Mouse (Mus musculus) cortical plate, adult 2 months (tissue): ENCODE data around the gene Nkx6-1. TPM values are rescaled to one million over a fixed set of nuclear protein-coding genes. Genes with fewer than 3 reads are reported as not detected.

ENCODE experiments used
- H3K27ac ChIP-seq: fragments of 200-500 bp; 2 replicates; pipeline ENCODE4 v1.5.1; 2012; ENCODE audit warnings: low read length, control low read depth, inconsistent platforms; ENCODE audit not compliant: insufficient read depth
- H3K4me1 ChIP-seq: fragments of 200-500 bp; 2 replicates; pipeline ENCODE4 v1.6.1; 2011; ENCODE audit warnings: low read length; ENCODE audit not compliant: control insufficient read depth, insufficient read depth
- H3K4me3 ChIP-seq: fragments of 200-500 bp; 2 replicates; pipeline ENCODE4 v1.5.1; 2011; ENCODE audit warnings: mild to moderate bottlenecking, low read length, control low read depth; ENCODE audit not compliant: insufficient read depth
- CTCF ChIP-seq: fragments of 200-500 bp; IDR thresholded peaks from 2 replicates; pipeline ENCODE4 v1.5.1; 2011; ENCODE audit warnings: mild to moderate bottlenecking, control low read depth, low read length; ENCODE audit not compliant: insufficient read depth; ENCODE audit errors: extremely low read depth
- POLR2A ChIP-seq: fragments of 200-500 bp; IDR thresholded peaks from 2 replicates; pipeline ENCODE4 v1.6.1; 2011; ENCODE audit warnings: mild to moderate bottlenecking, low read length, control low read depth; ENCODE audit not compliant: insufficient read depth; ENCODE audit errors: extremely low read depth
- polyA plus RNA-seq: library from polyadenylated mRNA; depleted of rRNA; stranded (reverse); fragments of >200 nt; gene quantifications from 2 replicates; pipeline ENCODE4 v1.2.3, GENCODE M21; 2012

Nkx6-1 gene
- polyA plus RNA-seq, 1 experiment: 0.15 TPM

DNA sequence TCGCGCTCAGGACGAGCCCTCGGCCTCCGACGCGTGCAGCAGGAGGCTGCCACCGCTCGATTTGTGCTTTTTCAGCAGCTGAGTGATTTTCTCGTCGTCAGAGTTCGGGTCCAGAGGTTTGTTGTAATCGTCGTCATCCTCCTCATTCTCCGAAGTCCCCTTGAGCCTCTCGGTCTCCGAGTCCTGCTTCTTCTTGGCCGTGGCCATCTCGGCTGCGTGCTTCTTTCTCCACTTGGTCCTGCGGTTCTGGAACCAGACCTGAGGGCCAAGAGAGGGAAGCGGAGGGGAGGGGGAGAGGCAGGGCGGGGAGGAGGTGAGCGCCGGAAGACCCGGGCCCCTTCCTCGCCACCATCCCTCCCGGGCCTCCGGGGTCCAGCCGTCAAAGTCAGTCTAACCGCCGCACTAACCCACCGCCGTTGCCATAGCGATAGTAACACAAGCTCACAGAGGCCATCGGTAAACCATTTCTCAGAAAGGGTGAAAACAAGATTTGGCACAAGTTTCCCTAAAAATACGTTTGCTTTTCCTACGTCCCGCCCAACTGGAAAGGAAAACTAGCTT is 5.3 kb downstream of the Nkx6-1 start:
- no peak overlapping the region for H3K4me3 ChIP-seq
- H3K27ac ChIP-seq: no peak overlapping the region
- no peak for TF ChIP-seq POLR2A
- TF ChIP-seq CTCF: no peak
- H3K4me1 ChIP-seq: no peaks in the 10 kb centered on the region

DNA sequence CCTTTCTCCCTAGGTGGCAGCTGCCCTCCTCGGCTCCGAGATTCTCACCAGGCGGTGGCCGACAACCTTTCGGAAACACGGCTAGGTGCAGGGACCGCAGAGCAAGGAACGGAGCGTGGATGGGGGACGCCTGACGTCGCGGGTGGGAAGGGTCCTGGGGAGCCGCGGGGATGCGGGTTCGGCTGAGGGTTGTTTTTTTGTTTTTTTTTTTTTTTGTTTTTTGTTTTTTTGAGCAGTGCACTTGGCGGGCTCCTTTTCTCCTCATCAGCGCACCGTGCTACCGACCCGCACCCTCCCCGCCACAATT is 5.9 kb downstream of the Nkx6-1 start:
- Histone ChIP-seq H3K4me3 (no peak overlapping the region), H3K27ac (no peak overlapping the region), H3K4me1 (no peaks in the 10 kb centered on the region)
- TF ChIP-seq POLR2A: no peak
- no peak for TF ChIP-seq CTCF

DNA sequence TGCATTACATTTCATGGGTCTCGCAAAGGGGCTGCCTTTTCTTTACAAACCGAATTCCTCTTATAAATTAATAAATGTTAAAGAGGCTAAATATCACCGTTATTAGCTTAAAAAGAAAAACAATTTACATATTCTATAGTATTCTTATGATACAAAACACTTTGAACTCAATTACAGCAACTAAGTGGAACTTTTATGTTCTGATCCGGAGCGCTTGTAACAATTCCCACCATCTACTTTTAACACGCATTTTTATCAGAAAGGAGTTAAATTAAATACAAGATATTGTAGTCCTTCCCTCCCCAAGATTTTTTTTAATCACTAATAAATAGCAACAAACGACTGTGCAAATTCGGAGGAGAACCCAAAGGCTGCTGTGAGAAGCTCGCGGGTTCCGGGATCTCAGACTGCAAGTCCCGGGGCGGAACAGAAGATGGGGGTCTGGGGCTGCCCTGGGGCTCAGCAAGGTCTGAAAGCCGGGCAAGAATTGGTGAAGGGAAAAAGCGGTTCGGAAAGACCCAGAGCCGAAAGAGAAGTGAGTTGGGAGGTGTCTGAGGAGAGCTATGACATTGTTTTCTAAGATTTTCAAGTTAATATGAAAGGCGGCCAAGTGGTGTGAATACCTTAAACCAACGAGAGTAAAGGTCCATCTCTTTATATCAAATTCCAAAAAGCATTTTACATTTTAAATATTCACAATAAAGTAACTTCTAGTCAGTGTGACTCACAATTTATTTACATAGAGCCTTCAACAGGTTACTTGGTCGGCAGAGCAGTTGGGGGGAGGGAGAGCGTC is 6.4 kb downstream of the Nkx6-1 start:
- TF ChIP-seq CTCF: no peak
- no peak for TF ChIP-seq POLR2A
- Histone ChIP-seq H3K4me3 (no peak overlapping the region), H3K4me1 (no peaks in the 10 kb centered on the region), H3K27ac (no peak overlapping the region)

DNA sequence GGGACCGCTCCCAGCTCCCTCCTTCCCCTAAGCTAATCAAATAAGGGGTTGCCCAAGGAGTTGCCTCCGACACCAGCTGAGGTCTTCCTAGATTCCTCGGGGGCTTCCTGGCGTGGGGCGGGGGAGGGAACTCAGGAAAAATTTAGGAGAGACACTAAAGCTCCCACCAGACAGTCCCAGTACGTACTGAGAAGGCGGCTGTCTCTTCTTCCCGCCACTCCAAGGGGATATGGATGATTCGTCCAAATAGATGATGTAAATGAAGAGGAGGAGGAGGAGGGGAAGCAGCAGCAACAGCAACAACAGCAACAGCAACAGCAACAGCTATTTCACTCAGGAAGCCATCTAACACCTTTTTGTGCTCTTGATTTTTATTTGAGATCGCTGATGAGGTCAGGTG is 7.1 kb downstream of the Nkx6-1 start:
- TF ChIP-seq CTCF: no peak
- H3K4me3 ChIP-seq: no peak overlapping the region
- no peaks in the 10 kb centered on the region for H3K4me1 ChIP-seq
- no peak overlapping the region for H3K27ac ChIP-seq

DNA sequence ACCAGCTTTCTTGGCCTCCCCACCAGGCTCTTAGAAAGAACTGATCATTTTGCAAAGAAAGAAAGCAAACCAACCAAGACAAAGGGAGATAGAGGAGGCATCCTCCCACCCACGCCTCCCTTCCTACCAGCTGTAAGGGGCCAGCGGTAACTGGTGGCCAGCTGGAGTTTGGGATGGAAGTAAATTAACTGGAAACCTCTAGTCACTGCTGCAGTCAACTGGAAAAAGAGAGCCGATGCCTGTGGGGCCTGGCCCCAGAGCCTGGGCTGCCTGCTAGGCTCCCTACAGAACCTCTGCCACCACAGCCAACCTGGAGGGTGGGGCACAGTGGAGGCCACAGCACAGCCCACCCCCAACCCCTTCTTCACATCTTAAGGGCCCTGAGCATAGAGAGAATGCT is 8.7 kb downstream of the Nkx6-1 start:
- TF ChIP-seq POLR2A (no peak), CTCF (no peak)
- no peaks in the 10 kb centered on the region for H3K4me1 ChIP-seq
- H3K4me3 ChIP-seq: no peak overlapping the region
- no peak overlapping the region for H3K27ac ChIP-seq

DNA sequence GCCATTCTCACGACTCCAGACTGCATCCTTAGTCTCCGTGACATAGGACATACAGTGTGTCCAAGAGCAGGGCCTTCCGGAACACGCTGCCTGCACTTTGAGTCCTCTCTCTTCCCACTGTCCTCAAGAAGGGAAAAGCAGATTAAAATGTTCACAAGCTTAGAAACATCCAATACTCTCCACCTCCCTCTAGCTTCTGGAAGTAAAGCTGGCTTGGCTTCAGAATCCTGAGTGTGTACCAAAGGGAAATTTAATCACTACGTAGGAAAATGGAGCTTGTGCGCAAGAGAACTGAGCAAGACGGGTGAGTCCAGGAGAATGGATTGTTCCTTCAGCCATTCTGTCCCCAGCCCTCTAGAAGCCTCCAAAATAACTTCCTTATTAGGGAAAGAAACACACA is 9.4 kb downstream of the Nkx6-1 start:
- no peak overlapping the region for H3K27ac ChIP-seq
- TF ChIP-seq CTCF (no peak), POLR2A (no peak)
- H3K4me1 ChIP-seq: no peaks in the 10 kb centered on the region
- no peak overlapping the region for H3K4me3 ChIP-seq

DNA sequence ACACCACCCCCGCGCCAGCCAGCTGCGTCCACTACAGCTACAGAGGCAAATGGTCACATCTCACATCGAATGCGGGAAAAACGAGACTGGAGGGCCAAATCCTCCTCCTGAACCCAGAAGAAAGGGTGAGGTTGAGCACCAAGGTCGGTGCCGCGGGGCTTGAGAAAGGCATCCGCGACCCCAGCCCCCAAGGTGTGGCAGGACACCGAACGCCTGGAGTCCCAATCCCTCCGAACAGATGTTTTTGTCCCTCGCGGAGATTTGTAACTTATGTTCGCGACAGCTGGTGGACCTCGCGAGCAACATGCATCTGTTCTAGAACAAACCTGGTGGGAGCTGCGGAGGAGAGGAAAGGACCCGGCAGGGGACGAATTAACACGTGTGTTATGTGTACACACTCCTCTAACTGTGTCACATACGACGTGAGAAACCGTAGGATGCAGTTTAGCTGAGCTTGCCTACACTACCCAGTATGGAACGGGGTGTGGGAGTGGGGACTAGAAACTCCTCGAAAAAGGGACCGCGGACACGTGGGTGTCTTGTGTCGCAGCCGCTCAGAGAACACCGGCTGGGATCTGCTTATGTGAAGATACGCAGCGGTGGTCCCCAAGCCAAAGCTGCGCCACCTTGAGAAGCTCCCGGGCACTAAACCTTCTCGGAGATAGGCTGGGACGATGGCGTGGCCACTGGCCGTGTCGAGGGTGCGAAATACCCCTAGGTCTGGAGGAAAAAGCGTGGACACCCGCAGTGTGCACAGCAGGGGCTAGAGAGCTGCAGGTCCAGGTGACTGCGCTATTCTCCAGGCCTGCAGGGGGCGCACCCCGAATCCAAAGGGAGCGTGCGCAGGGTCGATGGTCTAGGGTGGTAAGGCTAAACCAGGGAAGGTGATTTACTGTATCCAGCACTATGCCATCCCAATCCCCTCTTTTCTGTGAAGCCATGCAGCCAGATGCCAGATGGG is 16.8 kb downstream of the Nkx6-1 start:
- Histone ChIP-seq H3K4me1 (no peaks in the 10 kb centered on the region), H3K27ac (no peak overlapping the region), H3K4me3 (no peak overlapping the region)
- TF ChIP-seq POLR2A: no peak

DNA sequence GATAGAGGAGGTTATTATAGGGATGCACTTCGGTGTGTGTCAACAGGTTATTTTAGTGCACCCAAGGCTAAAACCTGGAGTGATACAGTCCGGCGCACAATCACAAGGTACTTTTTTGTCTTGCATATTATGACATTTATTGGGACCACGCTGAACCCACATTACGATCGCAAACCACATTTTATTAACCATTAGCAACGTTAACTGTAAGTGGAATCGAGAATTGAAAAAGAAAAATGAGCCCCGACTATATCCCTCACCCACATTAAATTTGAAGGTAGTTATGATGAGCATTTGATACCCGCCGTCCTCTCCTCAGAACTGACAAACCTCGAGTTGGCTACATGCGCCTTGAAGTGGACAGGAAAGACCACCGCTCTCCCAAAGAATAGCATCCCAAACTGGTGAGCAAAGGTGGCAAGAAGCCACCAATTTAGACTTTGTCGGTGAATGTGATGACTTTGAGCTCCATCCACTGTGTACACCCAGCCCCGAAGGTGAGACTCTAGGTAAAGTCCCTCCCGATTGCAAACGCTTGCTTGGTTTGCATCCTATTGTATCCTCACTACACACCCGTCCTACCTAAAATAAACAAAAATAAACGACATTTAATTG is 17.7 kb downstream of the Nkx6-1 start:
- no peak for TF ChIP-seq POLR2A
- TF ChIP-seq CTCF: no peak
- H3K4me1 ChIP-seq: no peaks in the 10 kb centered on the region

DNA sequence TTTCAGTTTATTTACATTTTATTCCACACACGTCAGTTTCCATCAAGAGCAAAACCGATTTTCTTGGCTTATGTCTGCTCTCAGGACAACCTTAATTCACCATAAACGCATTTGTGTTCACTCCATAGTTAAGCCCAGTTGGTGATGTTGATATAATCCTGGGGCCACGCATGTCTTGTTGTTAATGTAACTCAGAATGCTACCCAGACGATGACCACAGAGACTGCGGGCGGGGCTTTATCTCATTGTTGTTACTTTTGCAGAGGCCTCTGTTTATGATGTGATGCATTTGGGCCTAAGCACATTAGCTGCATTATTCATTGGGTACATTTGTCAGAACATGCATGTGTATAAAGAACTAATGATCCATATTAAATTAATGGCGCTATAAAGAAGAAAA is 19.7 kb downstream of the Nkx6-1 start:
- Histone ChIP-seq H3K27ac (no peak overlapping the region), H3K4me3 (no peak overlapping the region), H3K4me1 (no peaks in the 10 kb centered on the region)
- no peak for TF ChIP-seq CTCF
- TF ChIP-seq POLR2A: no peak

More for the DNA sequence above, 17.7 kb downstream of the Nkx6-1 start:
- Histone ChIP-seq H3K27ac (no peak overlapping the region), H3K4me3 (no peak overlapping the region)
